Mouse (Mus musculus) layer of hippocampus, postnatal 25 days (tissue): ENCODE results near the gene Fam207a. TPM values are rescaled to one million over a fixed set of nuclear protein-coding genes. Genes with fewer than 3 reads are reported as not detected.

Source experiments
- DNase-seq, 2 experiments: peaks; one replicate each; pipeline ENCODE4 v3.0.0; 2022; ENCODE audit warnings: mixed read lengths in 2 of 2, low spot score in 1 of 2; ENCODE audit errors: extremely low spot score in 1 of 2
- total RNA-seq, 2 experiments: library from RNA; stranded (reverse); gene quantifications; 2 replicates each; pipeline ENCODE4 v1.2.3; 2021

The Fam207a gene
- total RNA-seq, 2 experiments from 2014 or later: 32.8 to 33.1 TPM

DNA sequence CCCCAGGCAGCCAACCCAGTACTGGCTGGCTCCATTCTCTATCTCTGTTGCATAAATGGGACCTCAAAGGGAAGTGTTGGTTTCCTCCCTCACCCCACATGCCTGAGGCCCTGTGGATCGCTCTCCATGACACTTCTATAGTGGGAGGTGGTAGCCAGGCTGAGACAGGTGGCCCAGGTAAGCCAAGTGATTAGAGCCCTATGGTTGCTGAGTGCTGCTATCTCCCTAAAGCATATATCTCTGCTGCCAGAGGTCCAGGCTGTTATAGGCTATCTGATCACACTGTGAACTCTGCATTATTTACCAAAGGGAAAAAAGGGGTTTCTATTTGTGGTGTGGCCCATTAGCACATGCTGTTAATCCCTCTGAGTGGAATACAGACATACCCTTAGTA lies 16.4 kb upstream of the Fam207a start:
- DNase-seq: no peak

GRCm38 (mm10) chr10:77531026-77532019 lies 15.7 kb upstream of the Fam207a start:
- DNase-seq: no peak

DNA sequence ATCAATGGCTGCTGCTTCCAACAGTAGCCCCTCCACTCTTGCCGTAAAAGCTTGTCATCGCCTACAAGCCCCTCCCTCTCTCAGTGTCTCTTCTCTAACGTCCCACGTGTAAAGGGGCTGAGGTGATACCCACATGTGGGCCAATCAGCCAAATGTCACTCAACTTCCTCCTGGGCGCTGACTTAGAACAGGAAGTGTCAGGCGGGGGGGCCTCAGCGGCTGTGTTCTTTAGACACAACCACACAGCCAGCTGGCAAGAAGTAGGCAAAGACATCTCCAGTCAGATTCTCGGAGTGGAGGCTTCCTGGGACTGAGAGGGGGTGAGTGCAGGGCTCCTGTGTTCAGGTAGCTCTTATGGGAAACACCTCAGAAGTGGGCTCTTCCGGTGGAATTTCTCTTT lies 14.6 kb upstream of the Fam207a start, which contains the start of gene Itgb2:
Gene Itgb2 (plus strand): TSS at position 113 of the 400 bp plus-strand sequence.
- DNase-seq: no peak

- DNase-seq: no peak
Observed at GRCm38 (mm10) chr10:77528634-77529033, 13.0 kb upstream of the Fam207a start.

DNA sequence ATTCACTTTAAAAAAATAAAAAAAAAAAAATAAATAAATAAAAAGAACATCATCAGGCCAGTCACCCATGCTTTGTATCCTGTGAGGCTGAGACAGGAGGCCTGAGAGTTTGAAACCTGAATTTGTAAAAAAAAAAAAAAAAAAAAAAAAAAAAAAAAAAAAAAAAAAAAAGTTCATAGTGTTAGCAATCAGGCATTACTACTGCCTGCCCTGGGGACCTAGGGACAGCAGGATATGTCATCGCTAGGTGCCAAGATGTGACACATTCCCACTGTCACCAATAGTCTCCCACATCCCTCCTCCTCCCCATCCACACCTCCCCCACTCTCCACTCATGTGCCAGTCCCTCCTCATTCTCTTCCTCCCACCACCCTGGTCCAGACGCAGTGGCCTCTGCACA lies 10.9 kb upstream of the Fam207a start:
- DNase-seq: no peak

DNA sequence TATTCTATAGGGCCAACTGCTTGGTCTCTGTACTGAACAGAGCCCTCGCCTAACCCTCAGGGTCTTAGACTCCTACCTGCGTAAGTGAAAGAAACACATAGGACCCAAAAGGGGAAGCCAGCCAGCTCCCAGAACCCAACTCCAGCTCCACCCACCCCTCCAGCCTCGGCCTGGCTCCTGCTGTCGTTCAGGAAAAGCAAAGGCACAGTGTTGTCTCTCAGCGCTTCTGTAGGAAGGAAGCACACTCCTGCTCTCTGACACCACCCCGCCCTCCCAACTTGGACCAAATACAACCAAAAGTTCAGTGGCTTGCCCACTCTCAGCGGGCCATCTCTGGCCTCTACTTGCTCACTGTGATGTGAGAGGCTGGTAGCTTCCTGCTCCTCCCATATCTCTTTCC lies 7.7 kb upstream of the Fam207a start:
- no peak for DNase-seq

DNA sequence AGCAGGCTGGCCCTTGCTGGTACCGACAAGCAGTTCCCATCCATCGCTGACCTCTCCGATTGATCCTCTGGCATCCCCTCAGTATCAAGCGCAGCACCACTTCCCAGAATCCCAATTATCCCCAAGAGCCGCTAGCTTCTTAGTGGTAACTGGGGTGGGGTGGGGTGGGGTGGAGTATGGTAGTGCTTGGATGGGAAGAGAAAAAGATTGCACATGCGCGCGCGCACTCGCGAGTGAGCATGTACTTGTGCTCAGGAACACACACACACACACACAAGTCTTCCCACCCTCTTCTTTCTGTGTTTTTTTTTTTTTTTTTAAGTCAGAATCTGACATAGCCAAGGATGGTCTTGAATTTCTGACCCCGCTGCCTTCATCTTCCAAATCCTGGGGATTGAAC lies 7.2 kb upstream of the Fam207a start:
- DNase-seq: no peak

DNA sequence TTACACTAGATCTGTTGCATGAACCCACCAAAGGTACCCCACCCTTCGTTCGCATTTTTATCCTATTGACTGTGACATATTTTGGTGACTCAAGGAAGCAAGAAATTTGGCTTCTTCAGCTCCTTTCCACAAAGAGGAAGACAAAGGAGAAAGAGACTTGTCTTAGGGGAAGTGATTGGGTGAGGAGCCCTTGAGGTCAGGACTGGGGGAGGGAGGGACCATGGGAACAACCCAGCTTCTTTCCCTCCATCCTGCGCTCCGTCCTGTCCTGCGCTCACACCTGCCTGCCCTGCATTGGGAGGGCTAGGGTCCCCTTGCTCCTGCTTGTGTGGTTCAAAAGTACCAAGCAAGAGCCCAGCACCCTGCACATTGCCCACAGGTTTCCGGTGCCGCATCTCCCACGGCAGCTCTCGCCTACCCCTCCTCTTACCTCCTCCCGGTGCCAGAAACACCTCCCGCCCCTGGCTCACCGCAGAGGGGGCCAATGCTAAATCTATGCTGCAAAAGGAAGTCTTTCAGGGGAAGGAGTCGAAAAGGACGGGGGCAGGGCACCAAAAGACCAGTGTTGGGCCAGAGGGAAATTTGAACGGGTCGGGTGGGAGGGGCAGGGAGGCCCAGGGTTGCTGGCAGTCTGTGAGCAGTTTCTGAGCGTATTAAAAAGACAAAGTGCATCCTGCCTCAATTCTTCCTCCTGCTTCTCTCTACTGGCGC lies 6.6 kb upstream of the Fam207a start:
- DNase-seq: no peak

DNA sequence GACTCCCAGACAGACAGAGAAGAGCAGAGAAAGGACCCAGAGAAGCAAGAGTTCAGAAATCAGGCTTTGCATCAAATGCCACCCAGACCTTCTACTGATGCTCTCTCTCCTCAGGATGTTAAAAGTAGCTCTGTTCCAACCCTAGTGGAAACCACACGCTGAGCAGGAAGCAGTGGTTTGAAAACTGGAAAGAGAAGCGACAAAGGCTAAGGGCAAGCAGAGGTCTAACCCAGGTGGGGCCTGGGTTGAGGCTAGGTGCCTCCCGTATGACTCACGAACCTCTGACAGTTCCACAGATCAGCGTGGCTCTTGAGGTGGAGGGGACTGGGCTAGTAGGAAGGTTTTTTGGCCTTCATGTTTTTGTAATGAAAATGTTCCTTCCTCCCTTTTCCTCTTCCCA lies 4.9 kb upstream of the Fam207a start:
- no peak for DNase-seq

DNA sequence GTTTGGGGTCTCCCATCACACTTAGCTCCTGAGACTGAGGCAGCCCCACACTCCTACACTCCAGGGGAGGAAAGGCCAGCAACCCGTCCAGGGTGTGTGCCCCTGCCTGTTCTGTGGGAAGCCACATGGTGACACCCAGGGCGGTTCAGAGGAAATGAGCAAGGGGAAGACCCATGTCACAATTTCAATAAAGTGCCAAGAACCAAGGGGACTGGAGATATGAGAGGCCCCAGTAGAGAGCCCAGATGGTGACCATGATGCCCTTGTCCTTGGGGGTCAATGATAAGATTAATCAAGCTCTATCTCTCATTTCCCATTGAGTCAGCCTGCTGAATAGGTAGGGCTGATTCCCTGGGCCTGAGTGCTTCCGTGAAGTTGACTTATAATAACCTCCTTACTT lies 3.6 kb upstream of the Fam207a start:
- DNase-seq: no peak

DNA sequence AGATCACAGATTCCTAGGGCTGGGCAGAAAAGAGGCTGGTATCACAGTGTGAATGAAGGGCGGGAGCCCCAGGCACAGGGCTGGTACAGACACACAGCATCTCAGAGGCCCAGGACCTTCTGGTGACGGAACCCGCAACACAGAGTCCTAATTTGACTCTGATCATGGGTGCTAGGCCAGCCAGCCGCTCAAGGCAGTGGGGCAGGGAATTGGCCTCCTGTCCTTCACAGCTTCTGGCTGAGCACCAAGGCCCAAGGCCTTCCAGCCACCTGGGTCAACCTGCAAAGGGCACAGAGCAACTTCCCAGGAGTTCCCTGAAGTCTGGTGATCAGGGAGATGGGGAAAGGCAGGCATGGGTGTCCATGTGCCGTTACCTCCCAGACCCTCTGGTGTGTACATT lies 2.2 kb upstream of the Fam207a start:
- no peak for DNase-seq

DNA sequence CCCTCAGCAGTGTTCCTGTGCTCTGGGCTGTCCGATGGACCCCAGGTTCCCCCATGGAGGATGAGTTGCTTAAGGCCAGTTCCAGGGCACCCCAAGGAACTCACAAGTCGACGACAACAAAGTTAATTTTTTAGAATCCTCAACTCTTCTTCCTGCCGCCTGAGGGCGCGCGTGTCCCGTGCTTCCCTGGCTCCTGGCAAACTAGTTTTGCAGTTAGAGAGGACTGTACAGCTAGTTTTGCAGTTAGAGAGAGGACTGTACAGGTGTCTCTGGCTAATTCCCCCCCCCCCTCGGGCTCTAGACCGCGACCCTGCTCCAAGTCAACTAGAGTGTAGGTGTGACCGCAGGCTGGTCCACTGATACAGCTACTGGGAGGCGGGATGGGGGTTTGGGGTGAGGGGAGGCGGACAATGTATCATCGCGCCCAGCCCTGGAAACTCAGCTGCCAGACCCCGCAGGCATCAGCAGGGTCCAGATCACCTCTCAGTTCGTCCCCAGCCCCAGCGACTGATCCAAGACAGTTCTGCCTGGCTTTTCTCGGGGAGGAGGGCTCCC lies 1.6 kb upstream of the Fam207a start:
- peak in 1 of 2 experiments; percentile 72 for DNase-seq

DNA sequence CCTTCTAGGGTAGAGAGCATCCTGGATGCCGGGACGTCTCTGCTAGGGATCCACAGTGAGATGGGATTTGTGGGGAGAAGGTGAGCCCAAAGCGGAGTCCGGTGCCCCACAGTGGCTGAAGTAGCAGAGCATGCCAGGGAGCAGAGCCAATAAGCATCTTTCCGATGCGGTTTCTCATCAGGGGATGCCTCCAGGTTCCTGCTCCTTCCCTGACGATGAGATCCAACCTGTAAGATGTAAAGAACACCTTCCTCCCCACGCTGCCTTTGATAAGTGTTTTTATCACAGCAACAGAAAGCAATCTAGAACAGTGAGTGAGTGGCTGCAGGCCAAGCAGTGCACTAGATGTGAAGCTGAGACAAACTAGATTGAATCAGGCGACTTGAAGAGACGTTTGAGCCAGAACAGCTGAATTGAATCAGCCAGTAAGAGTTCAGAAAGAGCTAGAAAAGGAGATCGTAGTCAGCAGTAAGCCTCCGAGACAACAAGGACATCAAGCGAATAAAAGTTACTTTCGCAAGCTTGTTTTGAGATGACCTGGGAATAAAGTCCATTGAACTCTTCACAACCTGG lies 880 bp upstream of the Fam207a start:
- DNase-seq: no peak

DNA sequence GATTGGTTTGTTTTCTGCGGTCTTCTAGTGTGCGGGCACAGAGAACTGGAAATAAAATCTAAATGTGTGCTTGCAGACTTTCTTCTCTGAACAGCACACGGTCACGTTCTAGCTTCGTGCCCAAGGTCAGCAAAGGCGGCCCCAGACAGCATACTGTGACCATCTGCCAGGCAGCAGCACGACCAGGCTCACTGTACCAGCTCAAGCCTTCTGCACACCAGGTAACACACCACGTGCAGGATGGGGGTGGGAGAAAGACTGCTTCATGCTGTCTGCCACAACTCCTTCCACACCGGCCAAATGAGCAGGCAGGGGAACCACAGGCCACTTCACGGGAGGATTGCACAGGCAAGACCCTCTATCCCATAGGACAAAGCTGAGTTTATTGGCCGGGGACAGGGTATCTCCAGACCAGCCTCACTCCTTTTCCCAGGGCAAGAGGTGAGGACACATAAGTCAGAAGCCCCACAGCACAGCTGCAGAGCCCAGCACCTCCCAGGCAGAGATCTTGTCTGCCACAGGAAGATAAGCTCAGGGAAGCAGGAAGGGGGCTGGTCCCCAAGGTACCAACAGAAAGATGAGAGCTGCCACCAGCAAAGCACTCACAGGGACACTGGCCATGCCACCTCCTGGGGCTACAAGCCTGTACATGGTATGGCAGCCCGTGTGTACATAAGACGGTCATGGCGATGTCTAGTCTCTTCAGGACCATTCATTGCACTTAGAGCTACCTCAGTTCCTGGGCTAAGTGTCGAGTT lies 5.2 kb downstream of the Fam207a start:
- DNase-seq: no peak

DNA sequence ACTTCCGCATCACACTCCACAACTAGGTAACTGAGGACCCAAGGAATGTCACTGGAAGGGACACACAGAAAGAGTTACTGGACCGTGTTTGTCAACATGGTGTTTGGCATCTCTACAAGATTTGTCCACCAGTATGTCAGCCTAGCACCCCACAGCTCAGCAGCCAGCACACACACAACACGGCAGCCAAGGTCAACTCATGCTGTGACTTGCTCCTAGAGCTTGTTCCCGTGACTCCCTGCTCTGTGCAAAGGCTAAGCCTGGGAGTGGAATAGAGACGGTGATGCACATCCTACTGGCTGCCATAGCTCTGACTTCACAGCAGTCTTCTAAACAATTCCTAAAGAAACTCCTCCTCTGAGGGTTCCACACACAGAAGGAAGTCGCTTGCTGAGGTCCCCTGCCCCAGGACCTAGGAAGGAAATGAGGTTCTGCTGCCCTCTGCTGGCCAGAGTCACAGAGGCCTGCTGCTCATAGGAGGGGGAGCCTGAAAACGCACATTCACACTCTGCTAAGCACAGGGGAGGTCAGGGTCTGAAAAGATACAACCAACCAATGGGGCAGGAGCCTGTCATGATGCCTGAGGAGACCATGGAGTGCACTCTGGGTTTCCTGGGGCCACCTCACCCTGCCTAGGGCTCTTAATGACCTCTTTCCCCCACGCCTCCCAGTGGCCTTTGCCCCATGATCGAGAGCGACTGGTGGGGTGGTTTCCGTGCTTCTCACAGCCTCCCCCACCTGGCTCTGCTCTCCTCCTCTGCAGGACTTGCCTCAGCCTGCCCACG lies 6.0 kb downstream of the Fam207a start:
- peak; percentile 76 to 96 for DNase-seq

DNA sequence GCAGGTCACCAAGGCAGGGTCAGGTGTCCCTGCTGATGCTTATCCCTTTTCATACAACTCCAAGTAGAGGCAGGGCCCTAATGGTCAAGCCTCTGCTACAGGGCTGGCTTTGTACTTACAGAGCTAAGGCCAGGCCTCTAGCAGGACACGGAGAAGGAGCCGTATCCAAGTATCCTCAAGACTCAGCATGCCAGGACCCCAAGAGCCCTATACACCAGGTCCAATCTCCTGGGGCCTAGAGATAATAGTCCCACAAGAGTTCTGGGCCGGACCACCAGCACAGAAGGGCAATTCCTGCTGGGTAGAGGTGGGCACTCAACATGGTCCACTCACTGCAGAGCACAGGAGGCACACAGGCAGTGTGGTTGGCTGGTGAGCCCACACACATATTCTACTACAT lies 6.8 kb downstream of the Fam207a start:
- no peak for DNase-seq

- no peak for DNase-seq
Observed at GRCm38 (mm10) chr10:77507779-77508178, 7.8 kb downstream of the Fam207a start.

GRCm38 (mm10) chr10:77506961-77507577 lies 8.5 kb downstream of the Fam207a start:
- no peak for DNase-seq

- no peak for DNase-seq
Observed at GRCm38 (mm10) chr10:77506526-77506925, 9.1 kb downstream of the Fam207a start.
